Mouse (Mus musculus) megakaryocyte progenitor cell, adult 5-6 weeks (primary cell): Measurements from ENCODE around the gene Zfp277. TPM values are rescaled to one million over a fixed set of nuclear protein-coding genes. Genes with fewer than 3 reads are reported as not detected.

ENCODE experiments used
- ATAC-seq: replicated peaks from 2 replicates; pipeline ENCODE4 v1.8.0; 2016; ENCODE audit warnings: mild to moderate bottlenecking, moderate TSS enrichment, inconsistent platforms; ENCODE audit not compliant: poor library complexity
- total RNA-seq, 2 experiments: library from RNA; stranded (forward) in 1 of 2; stranded (reverse) in 1 of 2; fragments of 157-497, 149-512 nt in 1 of 2; fragments of 200-1000 nt in 1 of 2; gene quantifications; 2 replicates each; pipeline versions ENCODE4 v1.2.3 to v1.2.4; 2015 to 2017

Zfp277 gene
- total RNA-seq, 2 experiments from 2014 or later: 34.5 to 34.7 TPM

GRCm38 (mm10) chr12:40446450-40447381, 1.0 kb upstream of the Zfp277 start:
- ATAC-seq: peak; percentile 17

GRCm38 (mm10) chr12:40445206-40445605, 496 bp downstream of the Zfp277 start:
- ATAC-seq: peak; percentile 21

DNA sequence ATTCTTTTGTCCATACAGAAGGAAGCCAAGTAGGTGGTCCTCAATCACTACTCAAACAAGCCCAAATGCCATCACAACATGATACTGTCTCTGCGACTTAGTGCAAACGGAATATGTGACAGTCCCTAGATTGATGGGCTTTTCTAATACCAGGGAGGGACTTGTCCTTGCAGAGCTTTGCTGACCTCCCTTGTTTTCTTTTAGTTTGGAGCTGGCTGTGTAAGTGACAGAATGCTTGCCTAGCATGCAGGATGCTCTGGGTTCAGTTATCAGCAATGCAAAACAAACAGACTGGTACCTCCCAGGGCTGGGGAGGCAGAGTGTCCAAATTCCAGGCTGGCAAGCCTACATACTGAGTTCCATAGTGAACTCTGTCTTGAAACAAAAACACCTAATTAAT, 7.7 kb downstream of the Zfp277 start:
- ATAC-seq: no peak

DNA sequence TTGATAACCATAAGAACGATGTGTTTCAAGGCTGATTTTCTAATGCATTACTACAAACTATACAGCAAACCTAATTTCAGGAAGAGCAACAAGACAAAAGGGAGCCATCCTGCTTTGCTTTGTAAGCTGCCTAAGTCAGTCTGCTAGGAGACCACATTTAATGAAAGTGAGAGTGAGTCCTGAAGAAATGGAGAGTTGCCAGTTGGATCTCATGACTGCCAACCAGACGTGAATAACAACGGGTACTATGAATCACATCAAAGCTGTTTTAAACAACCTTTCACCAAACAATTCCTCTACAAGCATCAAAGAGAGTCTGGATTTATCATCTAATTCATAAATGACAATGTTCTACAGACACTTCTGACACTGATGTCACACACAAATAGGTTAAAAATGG, 11.6 kb downstream of the Zfp277 start:
- no peak for ATAC-seq

DNA sequence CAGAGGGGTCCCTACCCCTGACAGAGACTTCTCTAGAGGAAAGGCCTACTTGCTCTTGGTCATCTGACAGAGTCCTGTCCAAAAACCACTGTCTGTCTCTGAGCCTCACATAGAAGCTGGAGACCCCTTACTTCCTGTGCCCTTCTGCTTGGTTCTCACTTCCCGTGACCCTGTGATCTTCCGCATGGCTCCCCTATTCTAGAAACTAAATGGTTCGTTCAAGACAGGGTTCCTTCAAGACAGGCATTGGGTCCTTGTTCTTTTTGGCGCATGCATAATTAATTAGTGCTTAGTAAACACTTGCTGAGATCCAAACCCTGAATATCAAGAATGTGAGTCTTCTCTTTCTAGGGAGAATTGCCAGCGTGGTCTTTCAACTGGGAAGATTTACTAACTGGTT, 14.6 kb downstream of the Zfp277 start:
- no peak for ATAC-seq

GRCm38 (mm10) chr12:40429976-40430375, 15.7 kb downstream of the Zfp277 start:
- ATAC-seq: no peak

GRCm38 (mm10) chr12:40427606-40428005, 18.1 kb downstream of the Zfp277 start:
- peak; percentile 68 for ATAC-seq

- ATAC-seq: no peak
Observed at GRCm38 (mm10) chr12:40424991-40425390, 20.7 kb downstream of the Zfp277 start.

GRCm38 (mm10) chr12:40417257-40417656, 28.4 kb downstream of the Zfp277 start:
- no peak for ATAC-seq

- ATAC-seq: no peak
Observed at GRCm38 (mm10) chr12:40415312-40415925, 30.3 kb downstream of the Zfp277 start.

DNA sequence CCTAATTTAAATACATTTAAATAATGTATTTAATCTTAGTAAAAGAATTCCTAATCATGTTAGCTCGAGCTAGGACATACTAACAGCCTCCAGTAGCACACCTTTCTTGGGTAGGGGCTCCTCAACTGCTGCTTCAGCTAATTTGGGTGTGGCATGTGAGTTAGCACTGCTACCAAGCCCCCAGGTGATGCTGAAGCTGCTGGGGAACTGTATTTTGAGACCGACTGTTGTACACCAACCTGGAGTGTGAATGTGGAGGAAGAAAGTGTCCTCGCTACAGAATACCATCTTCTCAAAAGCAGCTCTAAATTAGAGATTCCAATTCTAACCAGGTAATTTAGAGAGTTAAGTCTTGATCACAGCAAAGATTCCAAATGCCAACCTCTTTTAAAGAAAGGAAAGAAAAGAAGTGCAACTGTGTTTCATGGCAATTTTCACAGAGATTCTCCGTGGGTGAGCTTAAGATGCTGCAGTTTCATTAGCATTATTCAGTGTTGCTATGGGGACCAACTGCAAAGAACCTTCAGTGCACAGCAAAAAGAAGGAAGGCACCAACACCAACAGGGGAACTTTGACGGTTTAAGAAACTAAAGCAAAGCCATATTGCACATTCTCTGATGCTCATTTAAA, 30.9 kb downstream of the Zfp277 start:
- ATAC-seq: no peak

DNA sequence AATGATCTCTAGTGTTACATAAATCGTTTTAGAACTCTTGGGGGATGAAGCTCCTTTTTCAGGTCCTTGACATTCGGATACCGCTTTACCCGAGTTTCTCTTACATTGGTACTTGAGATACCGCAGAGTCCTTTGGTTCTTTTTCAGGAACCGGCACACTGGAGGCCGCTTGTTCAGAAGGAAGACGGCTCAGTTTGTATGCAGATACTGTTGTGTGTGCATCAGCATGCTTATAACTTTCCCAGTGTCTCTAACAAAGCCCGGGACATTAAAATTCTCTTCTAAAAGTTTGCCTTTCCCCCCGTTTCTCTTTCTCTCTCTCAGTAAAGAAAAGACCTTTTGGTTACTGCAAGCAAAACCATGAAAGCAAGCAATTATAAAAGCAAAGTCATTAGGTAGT, 45.9 kb downstream of the Zfp277 start:
- no peak for ATAC-seq

DNA sequence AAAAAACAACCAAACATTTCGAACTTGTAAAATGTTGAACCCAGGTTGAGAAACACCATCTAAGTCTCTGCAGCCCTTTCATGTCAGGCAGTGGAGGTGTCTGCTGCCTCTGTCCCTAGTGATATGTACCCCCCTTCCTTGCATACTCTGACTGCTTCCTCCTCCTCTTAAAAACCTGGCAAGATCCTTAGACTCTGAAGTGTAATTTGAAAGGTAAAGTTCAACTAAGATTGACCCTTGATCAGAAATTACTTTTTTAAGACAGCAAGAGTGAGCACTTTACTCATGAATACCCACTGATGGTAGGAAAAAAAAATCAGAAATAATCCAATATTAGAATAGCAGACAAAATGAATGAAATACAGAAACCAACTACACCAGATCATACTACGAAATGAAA, 46.3 kb downstream of the Zfp277 start:
- no peak for ATAC-seq

- no peak for ATAC-seq
Observed at GRCm38 (mm10) chr12:40398916-40399315, 46.8 kb downstream of the Zfp277 start.

DNA sequence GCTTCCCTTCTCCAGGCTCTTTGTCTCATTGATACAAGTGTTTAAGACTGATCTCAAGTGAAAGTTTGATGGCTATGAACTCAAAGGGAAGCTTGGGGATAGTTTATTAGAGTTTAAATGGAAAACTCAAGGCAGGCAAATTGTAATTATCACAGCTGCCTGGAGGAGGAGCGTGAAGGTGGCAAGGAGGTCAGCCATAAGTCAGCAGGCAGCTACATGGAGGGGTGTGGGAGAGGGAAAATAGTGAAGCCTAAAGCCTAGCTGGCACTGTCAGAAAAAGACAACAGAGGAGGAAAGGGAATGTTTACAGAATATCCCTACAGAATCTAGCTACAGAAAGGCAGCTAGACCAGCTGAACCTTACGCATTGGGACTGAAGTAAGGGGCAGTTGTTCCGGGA, 52.8 kb downstream of the Zfp277 start:
- no peak for ATAC-seq

GRCm38 (mm10) chr12:40391262-40391661, 54.4 kb downstream of the Zfp277 start:
- ATAC-seq: no peak

DNA sequence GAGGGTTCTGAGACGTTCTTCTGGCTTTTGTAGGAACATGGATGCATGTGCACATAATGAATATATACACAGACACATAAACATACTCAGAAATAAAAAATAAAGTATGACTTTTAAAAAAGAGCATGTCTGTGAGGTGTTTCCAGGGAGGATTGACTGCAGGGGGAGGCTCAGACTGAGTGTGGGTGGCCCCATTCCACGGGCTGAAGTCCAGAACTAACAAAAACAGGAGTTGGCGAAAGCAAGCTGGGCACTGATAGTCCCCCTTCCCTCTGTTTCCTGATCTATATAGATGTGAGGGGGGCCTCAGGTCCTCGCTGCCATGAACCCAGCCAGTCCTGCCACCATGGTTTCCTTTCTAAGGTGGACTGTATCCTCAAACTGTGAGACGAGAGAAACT, 57.9 kb downstream of the Zfp277 start:
- no peak for ATAC-seq

DNA sequence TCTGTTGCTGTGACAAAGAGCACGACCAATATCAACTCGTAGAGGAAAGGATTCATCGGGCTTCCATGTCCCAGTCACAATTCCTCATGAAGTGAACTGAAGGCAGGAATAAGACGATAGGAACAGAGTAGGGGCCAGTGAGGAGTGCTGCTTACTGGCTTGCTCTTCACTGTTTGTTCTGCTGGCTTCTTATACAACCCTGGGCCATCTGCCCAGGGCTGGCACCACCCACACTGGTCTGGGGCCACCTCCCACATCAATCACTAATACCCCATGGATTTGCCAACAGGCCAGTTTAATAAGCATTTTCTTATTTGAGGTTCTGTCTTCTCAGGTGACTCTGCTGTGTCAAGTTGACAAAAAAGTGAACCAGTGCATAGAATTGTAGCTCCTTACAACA, 60.4 kb downstream of the Zfp277 start:
- ATAC-seq: no peak

- no peak for ATAC-seq
Observed at GRCm38 (mm10) chr12:40383718-40384117, 62.0 kb downstream of the Zfp277 start.

GRCm38 (mm10) chr12:40382539-40382938, 63.2 kb downstream of the Zfp277 start:
- no peak for ATAC-seq

DNA sequence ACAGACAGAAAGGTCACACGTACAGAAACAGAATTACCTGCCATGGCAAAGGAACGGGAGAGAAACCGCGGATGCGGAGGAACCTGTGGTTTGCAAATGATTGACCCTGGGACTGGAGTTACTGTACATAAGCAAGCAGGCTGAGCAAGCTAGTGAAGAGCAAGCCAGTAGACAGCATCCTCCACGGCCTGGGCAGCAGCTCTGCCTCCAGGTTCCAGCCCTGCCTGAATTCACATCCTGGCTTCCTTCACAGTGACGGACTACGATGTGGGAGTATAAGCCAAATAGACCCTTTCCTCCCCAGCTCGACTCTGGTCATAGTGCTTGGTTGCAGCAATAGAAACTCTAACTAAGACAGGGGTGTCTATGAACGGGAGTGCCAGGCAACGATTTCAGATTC, 63.9 kb downstream of the Zfp277 start:
- ATAC-seq: no peak
